Mouse (Mus musculus): ENCODE measurements at regions not wholly inside any gene's neighbourhood (a gene's known extent, or its start where the extent isn't known, plus 50 kb on each side); places are given as distances from the start of the nearest gene placed in this dataset.
A peak's percentile ranks its signal among the peaks of the same experiment; 100 is the strongest.

DNA sequence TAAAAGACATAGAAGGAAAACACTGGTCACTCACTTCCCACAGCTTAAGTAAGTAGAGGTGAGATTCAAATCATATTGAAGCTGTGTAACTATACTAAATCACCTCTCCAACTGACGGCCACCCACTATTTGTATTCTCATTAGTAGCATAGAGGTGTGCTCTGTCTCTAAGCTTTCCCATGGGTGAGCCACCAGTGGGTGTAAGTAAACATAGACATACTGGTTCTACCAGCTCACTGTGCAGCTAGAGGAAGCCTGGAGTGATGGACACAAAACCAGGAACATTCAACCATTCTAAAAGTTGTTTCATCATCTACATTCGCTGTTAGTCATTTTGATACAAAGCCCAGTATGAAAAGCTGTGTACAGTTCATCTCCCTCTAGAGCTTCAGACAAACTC, 170.1 kb upstream of the Mgat5 start:
- Histone ChIP-seq H3K4me1 (ENCODE audit: control insufficient read depth, insufficient read depth, low read length) (no peaks in the 10 kb centered on the region), H3K27me3 (ENCODE audit: control insufficient read depth, insufficient read depth, low read length) (no peaks in the 10 kb centered on the region), H3K27ac (ENCODE audit: control insufficient read depth, insufficient read depth, low read depth, low read length) (no peak overlapping the region), H3K36me3 (ENCODE audit: control insufficient read depth, insufficient read depth, low read length) (no peaks in the 10 kb centered on the region), H3K4me3 (ENCODE audit: control insufficient read depth, low read depth, low read length) (no peak overlapping the region)
- no peak for TF ChIP-seq CTCF (IDR thresholded peaks at IDR 0.05; ENCODE audit: control insufficient read depth, insufficient read depth, insufficient replicate concordance, low read depth, low read length)
- no peak for TF ChIP-seq POLR2A (IDR thresholded peaks at IDR 0.05; ENCODE audit: control insufficient read depth, low read depth, low read length)

GRCm38 (mm10) chr1:127031563-127031962, 173.3 kb upstream of the Mgat5 start:
- Histone ChIP-seq H3K4me1 (ENCODE audit: control insufficient read depth, insufficient read depth, low read length) (no peaks in the 10 kb centered on the region), H3K36me3 (ENCODE audit: control insufficient read depth, insufficient read depth, low read length) (no peaks in the 10 kb centered on the region), H3K4me3 (ENCODE audit: control insufficient read depth, low read depth, low read length) (no peak overlapping the region), H3K27ac (ENCODE audit: control insufficient read depth, insufficient read depth, low read depth, low read length) (no peak overlapping the region), H3K27me3 (ENCODE audit: control insufficient read depth, insufficient read depth, low read length) (no peaks in the 10 kb centered on the region)
- no peak for TF ChIP-seq POLR2A (IDR thresholded peaks at IDR 0.05; ENCODE audit: control insufficient read depth, low read depth, low read length)
- no peak for TF ChIP-seq CTCF (IDR thresholded peaks at IDR 0.05; ENCODE audit: control insufficient read depth, insufficient read depth, insufficient replicate concordance, low read depth, low read length)

DNA sequence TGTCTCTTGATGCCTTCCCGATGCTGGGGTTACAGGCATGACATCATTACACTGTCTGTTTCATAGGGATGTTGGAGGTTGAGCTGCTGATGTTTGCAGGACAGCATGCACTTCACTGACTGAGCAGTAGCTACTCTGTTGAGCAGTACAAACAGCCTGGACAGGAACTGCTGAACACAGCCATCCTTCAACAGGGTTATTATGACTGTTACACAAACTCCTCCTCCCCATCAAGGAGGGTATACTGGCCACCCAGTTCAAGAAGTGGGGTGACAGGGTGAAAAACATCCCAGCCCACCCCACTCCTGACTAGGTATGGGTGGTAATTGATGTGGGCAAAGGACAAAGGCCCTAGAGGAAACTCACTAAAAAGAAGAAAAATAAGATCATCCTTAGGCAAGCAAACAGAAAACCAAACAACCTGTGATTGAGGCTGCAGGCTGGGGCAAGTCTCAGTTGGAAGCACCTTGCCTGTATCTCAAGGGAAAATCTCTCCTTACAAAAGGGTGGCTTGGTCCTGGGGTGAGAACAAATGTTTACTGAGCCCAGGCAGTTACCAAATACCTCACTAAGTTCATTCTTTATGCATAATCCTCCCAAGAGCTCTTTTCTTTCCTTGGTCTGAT, 175.8 kb upstream of the Mgat5 start:
- Histone ChIP-seq H3K4me1 (ENCODE audit: control insufficient read depth, insufficient read depth, low read length) (no peaks in the 10 kb centered on the region), H3K27me3 (ENCODE audit: control insufficient read depth, insufficient read depth, low read length) (no peaks in the 10 kb centered on the region), H3K27ac (ENCODE audit: control insufficient read depth, insufficient read depth, low read depth, low read length) (no peak overlapping the region), H3K36me3 (ENCODE audit: control insufficient read depth, insufficient read depth, low read length) (no peaks in the 10 kb centered on the region), H3K4me3 (ENCODE audit: control insufficient read depth, low read depth, low read length) (no peak overlapping the region)
- TF ChIP-seq POLR2A (IDR thresholded peaks at IDR 0.05; ENCODE audit: control insufficient read depth, low read depth, low read length) (no peak), CTCF (IDR thresholded peaks at IDR 0.05; ENCODE audit: control insufficient read depth, insufficient read depth, insufficient replicate concordance, low read depth, low read length) (no peak)

- Histone ChIP-seq H3K27me3 (ENCODE audit: control insufficient read depth, insufficient read depth, low read length) (no peaks in the 10 kb centered on the region), H3K27ac (ENCODE audit: control insufficient read depth, insufficient read depth, low read depth, low read length) (no peak overlapping the region), H3K4me1 (ENCODE audit: control insufficient read depth, insufficient read depth, low read length) (no peaks in the 10 kb centered on the region), H3K4me3 (ENCODE audit: control insufficient read depth, low read depth, low read length) (no peak overlapping the region), H3K36me3 (ENCODE audit: control insufficient read depth, insufficient read depth, low read length) (no peaks in the 10 kb centered on the region)
- no peak for TF ChIP-seq POLR2A (IDR thresholded peaks at IDR 0.05; ENCODE audit: control insufficient read depth, low read depth, low read length)
These were observed 181.7 kb upstream of the Mgat5 start for GRCm38 (mm10) chr1:127023100-127023499.

DNA sequence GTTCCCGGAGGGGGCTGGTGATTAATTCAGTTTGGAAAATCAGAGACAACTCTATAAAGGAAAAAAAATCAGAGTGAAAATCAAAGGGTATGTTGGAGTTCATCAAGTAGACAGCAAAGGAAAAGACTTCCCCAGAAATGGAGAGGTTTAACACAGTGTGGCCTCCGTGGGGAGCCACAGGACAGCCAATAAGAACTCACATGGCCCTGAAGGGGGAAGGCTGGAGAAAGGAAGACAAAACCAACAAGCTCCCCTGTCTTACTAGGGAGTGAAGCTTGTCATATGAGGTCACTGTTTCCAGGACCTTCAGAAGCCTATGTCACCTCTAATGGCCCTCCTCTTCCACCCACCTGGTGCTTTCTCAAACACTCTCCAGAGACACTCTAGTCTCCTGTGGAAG, 187.1 kb upstream of the Nckap5 start:
- TF ChIP-seq POLR2A (IDR thresholded peaks at IDR 0.05; ENCODE audit: control insufficient read depth, low read depth, low read length): no peak
- TF ChIP-seq CTCF (IDR thresholded peaks at IDR 0.05; ENCODE audit: control insufficient read depth, insufficient read depth, insufficient replicate concordance, low read depth, low read length): peak; percentile 22; the same call in 1 of the 2 replicates
- no peaks in the 10 kb centered on the region for H3K27me3 ChIP-seq (ENCODE audit: control insufficient read depth, insufficient read depth, low read length)
- H3K36me3 ChIP-seq (ENCODE audit: control insufficient read depth, insufficient read depth, low read length): no peaks in the 10 kb centered on the region
- H3K27ac ChIP-seq (ENCODE audit: control insufficient read depth, insufficient read depth, low read depth, low read length): no peak overlapping the region
- H3K4me3 ChIP-seq (ENCODE audit: control insufficient read depth, low read depth, low read length): no peak overlapping the region
- no peaks in the 10 kb centered on the region for H3K4me1 ChIP-seq (ENCODE audit: control insufficient read depth, insufficient read depth, low read length)

DNA sequence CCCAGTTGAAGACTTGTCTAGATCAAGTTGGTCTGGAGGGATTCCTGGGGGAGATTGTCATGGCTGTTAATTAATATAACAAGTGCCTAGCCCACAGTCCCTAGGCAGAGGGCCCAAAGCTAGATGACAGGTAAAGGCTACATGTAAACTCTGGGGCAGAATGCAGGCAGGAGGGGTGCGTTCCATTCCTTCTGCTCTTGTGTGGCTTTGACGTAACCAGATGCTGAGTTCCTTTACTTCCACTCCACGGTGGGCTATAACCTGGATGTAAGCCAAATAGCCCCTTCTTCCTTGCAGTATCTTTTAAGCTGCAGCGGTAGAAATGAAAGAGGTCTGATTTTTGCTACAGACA, 185.3 kb upstream of the Nckap5 start:
- Histone ChIP-seq H3K4me1 (ENCODE audit: control insufficient read depth, insufficient read depth, low read length) (no peaks in the 10 kb centered on the region), H3K36me3 (ENCODE audit: control insufficient read depth, insufficient read depth, low read length) (no peaks in the 10 kb centered on the region), H3K27ac (ENCODE audit: control insufficient read depth, insufficient read depth, low read depth, low read length) (no peak overlapping the region)

DNA sequence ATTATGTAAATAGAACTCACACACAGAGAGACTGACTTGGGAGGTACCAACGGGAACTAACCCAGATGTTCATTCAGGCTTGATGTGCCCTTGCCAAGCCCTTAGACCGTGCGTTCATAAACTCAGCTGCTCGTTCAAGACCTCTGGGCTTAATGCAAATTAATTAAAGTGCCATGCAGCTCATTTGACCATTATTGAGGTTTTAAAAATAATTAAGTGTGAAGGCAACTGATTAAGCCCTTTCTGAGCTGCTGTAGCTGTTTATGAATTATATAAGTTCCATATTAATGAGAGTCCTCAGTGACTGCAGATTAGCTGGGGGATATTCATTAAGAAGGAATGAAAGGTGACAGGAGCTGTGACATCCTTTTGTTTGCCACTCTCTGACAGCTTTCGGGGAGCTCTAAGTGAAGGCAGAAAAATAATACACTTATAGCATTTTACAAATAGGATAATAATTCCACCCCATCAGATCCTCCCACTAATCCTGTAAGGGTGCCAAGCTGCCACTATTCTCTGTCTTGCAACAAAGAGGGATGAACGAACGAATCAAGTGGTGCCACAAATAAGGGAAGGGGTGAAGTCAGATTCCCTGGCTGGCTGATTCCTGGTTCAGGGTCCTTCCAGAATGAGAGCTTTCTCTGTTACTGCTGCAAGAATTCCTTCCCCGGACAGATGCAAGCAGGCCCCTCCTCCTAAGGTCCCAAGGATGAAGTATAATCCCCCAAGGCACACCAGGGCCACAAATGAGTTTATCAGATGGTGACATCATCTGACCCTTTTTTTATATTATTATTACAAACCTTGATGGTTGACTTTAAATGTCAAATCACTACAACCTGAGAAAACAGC, 184.7 kb upstream of the Nckap5 start:
- H3K27ac ChIP-seq (ENCODE audit: control insufficient read depth, insufficient read depth, low read depth, low read length): no peak overlapping the region
- no peak for TF ChIP-seq CTCF (IDR thresholded peaks at IDR 0.05; ENCODE audit: control insufficient read depth, insufficient read depth, insufficient replicate concordance, low read depth, low read length)
- no peak for TF ChIP-seq POLR2A (IDR thresholded peaks at IDR 0.05; ENCODE audit: control insufficient read depth, low read depth, low read length)

More for the DNA sequence above, 185.3 kb upstream of the Nckap5 start:
- TF ChIP-seq CTCF (IDR thresholded peaks at IDR 0.05; ENCODE audit: control insufficient read depth, insufficient read depth, insufficient replicate concordance, low read depth, low read length) (no peak), POLR2A (IDR thresholded peaks at IDR 0.05; ENCODE audit: control insufficient read depth, low read depth, low read length) (no peak)
- no peaks in the 10 kb centered on the region for H3K27me3 ChIP-seq (ENCODE audit: control insufficient read depth, insufficient read depth, low read length)
- H3K4me3 ChIP-seq (ENCODE audit: control insufficient read depth, low read depth, low read length): no peak overlapping the region

More for the DNA sequence above, 184.7 kb upstream of the Nckap5 start:
- no peaks in the 10 kb centered on the region for H3K4me1 ChIP-seq (ENCODE audit: control insufficient read depth, insufficient read depth, low read length)
- no peaks in the 10 kb centered on the region for H3K36me3 ChIP-seq (ENCODE audit: control insufficient read depth, insufficient read depth, low read length)
- H3K4me3 ChIP-seq (ENCODE audit: control insufficient read depth, low read depth, low read length): no peak overlapping the region
- no peaks in the 10 kb centered on the region for H3K27me3 ChIP-seq (ENCODE audit: control insufficient read depth, insufficient read depth, low read length)
